Mouse (Mus musculus) hindbrain, embryonic 13.5 days (tissue): Measurements from ENCODE around the gene Ptgfrn. TPM values are rescaled to one million over a fixed set of nuclear protein-coding genes. Genes with fewer than 3 reads are reported as not detected.

Source experiments
- ATAC-seq: fragments of 200-750 bp; cut with Nextera tagmentation; 2 replicates; pipeline ENCODE4 v1.8.0; 2017; ENCODE audit warnings: moderate TSS enrichment; ENCODE audit not compliant: low FRiP score
- H3K27ac ChIP-seq: fragments of 300-500 bp; sonication (generic); 2 replicates; pipeline ENCODE4 v1.5.1; 2015; ENCODE audit warnings: inconsistent platforms, mild to moderate bottlenecking, moderate library complexity
- H3K27me3 ChIP-seq: fragments of 300-500 bp; sonication (generic); 2 replicates; pipeline ENCODE4 v1.6.1; 2015; ENCODE audit warnings: mild to moderate bottlenecking, inconsistent platforms
- H3K36me3 ChIP-seq: fragments of 300-500 bp; sonication (generic); 2 replicates; pipeline ENCODE4 v1.6.1; 2015; ENCODE audit warnings: mild to moderate bottlenecking, inconsistent platforms
- H3K4me1 ChIP-seq: fragments of 300-500 bp; sonication (generic); replicated peaks from 2 replicates; pipeline ENCODE4 v1.6.1; 2015; ENCODE audit warnings: inconsistent platforms
- H3K4me2 ChIP-seq: fragments of 300-500 bp; sonication (generic); 2 replicates; pipeline ENCODE4 v1.6.1; 2015; ENCODE audit warnings: inconsistent platforms, mild to moderate bottlenecking, moderate library complexity
- H3K4me3 ChIP-seq: fragments of 300-500 bp; sonication (generic); 2 replicates; pipeline ENCODE4 v1.5.1; 2015; ENCODE audit warnings: mild to moderate bottlenecking, inconsistent platforms
- H3K9ac ChIP-seq: fragments of 300-500 bp; sonication (generic); 2 replicates; pipeline ENCODE4 v1.6.1; 2015; ENCODE audit warnings: mild to moderate bottlenecking, inconsistent platforms
- H3K9me3 ChIP-seq: fragments of 300-500 bp; sonication (generic); 2 replicates; pipeline ENCODE4 v1.6.1; 2016; ENCODE audit warnings: inconsistent platforms
- WGBS: fragments of 180-500 bp; shearing (Covaris S2); methylation state at CpG from one replicate; pipeline ENCODE4 v1.1.7; 2015; 5-methylcytosine and 5-hydroxymethylcytosine counted together
- polyA plus RNA-seq: library from polyadenylated mRNA; unstranded; fragments of >200 nt; fragmentation: Nextera tagmentation; extraction: Ambion mirVana; gene quantifications from 2 replicates; pipeline ENCODE4 v1.2.1, GENCODE M21; 2015

Ptgfrn gene
- polyA plus RNA-seq, 1 experiment from 2014 or later, result 2.1 TPM

DNA sequence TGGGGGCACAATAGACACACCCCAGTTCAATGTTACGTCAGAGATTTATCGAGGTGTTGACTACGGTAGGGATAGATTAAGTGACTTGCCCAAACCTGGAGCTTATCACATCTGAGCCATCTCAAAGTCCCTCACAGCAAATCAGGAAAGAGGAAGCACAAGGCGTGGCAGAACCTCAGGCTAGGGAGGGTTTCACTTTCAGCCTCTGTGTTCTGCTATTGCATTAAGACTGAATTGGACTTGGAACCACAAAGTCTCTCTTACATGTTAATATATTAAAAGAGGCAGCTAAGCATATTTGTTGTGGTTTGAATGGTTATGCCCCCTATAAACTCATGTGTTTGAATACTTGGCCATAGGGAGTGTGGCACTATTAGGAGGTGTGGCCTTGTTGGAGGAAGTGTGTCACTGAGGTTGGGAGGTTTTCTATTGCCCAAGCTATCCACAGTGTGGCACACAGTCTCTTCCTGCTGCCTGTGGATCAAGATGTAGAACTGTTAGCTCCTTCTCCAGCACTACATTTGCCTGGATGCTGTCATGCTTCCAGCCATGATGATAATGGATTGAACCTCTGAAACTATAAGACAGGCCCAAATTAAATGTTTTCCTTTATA is 99.4 kb downstream of the Ptgfrn start:
- Histone ChIP-seq H3K27me3 (0 out of 2 replicates have a peak, but pooled peaks cover 3% of the 10 kb centered on the region), H3K27ac (no peak overlapping the region), H3K4me2 (no peak overlapping the region), H3K4me3 (no peak overlapping the region), H3K36me3 (no peaks in the 10 kb centered on the region), H3K9me3 (no peaks in the 10 kb centered on the region), H3K4me1 (peaks cover 19% of the 10 kb centered on the region), H3K9ac (no peak overlapping the region)
- ATAC-seq, result no peak
- 89% methylated on average over 4 of the region's 4 CpGs for WGBS

DNA sequence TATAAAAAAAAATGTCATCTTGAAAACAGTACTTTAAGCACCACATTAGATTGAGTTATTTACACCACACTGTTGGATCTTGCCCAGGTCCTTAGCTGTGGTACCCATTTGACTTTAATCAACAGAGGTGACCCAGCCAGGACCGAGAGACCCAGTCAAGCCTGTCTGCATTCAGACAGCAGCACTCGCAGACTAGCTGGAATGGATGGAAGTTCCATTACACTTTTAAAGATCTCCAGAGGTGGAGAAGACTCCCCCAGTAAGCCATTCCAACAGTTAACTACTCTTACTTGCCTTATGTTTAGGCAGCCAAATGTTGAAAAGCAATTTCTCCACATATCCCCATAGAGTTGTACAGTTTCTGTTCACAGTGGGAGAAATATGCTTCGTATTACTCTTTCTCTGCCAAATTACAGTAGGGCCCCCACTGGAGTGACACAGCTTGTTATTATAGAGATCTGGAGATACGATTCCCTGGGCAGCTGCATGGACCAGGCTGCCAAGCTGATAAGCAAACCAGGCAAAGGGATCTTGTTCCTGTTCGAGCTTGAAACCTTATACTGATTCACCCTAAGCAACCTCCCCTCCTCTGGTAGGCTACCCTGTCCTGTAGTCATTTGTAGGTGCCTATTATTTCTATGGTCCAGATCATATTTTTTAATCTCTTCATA is 102.8 kb downstream of the Ptgfrn start:
- Histone ChIP-seq H3K4me2 (no peak overlapping the region), H3K4me1 (peaks cover 1% of the 10 kb centered on the region), H3K4me3 (no peak overlapping the region), H3K27me3 (no peaks in the 10 kb centered on the region), H3K9ac (no peak overlapping the region), H3K9me3 (no peaks in the 10 kb centered on the region), H3K36me3 (no peaks in the 10 kb centered on the region), H3K27ac (no peak overlapping the region)
- ATAC-seq, result no peak
- WGBS, result 81% methylated on average over 5 of the region's 5 CpGs

DNA sequence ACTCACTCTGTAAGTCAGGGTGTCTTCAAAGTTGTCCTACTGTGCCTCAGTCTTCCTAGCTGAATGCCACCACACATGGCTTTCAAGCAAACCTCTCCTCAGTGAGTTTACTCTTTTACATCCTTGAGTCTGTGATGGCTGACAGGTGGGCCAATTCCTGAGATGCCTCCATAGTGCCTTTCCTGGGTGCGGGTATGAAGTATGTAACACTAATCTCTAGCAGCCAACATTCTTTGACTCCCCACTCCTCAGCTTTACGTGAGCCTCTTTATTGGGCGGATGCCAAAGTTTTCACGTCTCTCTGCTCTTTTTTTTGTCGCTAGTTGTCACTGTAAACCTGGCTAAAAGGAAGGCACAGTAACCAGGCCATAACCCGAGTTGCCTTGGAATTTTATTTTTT is 104.7 kb downstream of the Ptgfrn start:
- WGBS, result 88% methylated on average over 6 of the region's 6 CpGs
- Histone ChIP-seq H3K36me3 (no peaks in the 10 kb centered on the region), H3K4me2 (no peak overlapping the region), H3K4me3 (no peak overlapping the region), H3K4me1 (no peaks in the 10 kb centered on the region), H3K9me3 (no peaks in the 10 kb centered on the region), H3K27me3 (no peaks in the 10 kb centered on the region), H3K9ac (no peak overlapping the region), H3K27ac (no peak overlapping the region)
- no peak for ATAC-seq

DNA sequence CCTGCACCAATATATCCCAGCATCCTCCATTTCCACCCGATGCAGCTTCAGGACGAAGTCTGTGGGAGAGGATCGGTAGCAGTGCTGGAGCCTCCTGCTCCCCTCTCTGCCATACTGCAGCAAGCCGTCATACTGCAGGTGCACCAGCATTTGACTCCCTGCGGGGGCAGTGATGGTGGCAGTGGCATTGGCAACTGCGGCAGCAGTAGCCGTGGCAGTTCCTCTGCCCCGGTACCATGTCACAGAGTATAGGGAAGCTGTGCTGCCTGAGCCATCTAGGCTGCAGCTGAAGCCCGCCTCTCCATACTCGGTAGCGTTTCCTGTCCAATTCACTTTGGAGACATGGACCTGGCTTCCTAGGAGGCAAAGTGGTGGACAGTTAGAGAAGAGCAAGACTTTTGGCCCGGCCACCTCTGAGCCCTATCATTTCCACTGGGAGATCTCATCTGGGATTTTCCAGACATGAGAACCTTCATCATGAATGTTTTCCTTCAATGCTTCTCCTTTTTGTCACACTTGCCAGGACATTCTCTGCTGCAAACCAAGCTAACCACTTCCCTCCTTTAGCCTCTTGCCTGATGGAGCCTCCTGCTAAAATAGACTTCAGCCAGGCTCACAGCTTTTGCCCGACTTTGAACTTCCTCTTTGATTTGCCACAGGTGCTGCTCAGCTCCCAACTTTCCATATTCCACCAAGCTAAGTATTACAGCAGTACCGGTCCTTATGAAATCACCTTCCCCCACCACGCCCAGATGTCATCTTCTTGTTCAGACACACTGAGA is 106.3 kb downstream of the Ptgfrn start:
- Histone ChIP-seq H3K9ac (no peak overlapping the region), H3K4me1 (0 out of 2 replicates have a peak, but pooled peaks cover 4% of the 10 kb centered on the region), H3K27ac (no peak overlapping the region), H3K9me3 (no peaks in the 10 kb centered on the region), H3K27me3 (no peaks in the 10 kb centered on the region), H3K36me3 (no peaks in the 10 kb centered on the region), H3K4me3 (no peak overlapping the region), H3K4me2 (no peak overlapping the region)
- no peak for ATAC-seq
- 88% methylated on average over 15 of the region's 15 CpGs for WGBS

DNA sequence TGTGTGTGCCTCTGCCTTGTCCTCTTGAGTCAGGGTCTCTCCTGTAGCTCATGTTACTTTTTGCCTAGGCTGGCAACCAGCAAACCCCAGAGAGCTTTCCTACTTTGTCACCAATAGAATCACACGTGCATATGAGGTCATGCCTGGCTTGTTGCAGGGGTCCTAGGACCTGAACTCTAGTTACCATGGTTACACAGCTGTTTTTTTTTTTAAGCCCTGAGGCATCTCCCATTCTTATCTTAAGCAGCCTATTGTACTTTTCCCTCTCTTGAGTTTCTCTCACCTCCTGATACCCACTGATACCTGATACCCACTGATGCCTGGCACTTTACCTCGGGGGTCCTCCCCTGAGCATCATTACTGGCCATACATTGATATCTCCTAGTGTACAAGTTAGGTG is 110.3 kb downstream of the Ptgfrn start:
- H3K27ac ChIP-seq, result no peak overlapping the region
- H3K9me3 ChIP-seq, result no peaks in the 10 kb centered on the region
- H3K27me3 ChIP-seq, result no peaks in the 10 kb centered on the region
- no peak overlapping the region for H3K4me3 ChIP-seq
- H3K36me3 ChIP-seq, result no peaks in the 10 kb centered on the region
- WGBS, result 35% methylated on average over 2 of the region's 2 CpGs
- H3K9ac ChIP-seq, result no peak overlapping the region
- no peak for ATAC-seq
- H3K4me1 ChIP-seq, result peaks cover 11% of the 10 kb centered on the region
- H3K4me2 ChIP-seq, result no peak overlapping the region

DNA sequence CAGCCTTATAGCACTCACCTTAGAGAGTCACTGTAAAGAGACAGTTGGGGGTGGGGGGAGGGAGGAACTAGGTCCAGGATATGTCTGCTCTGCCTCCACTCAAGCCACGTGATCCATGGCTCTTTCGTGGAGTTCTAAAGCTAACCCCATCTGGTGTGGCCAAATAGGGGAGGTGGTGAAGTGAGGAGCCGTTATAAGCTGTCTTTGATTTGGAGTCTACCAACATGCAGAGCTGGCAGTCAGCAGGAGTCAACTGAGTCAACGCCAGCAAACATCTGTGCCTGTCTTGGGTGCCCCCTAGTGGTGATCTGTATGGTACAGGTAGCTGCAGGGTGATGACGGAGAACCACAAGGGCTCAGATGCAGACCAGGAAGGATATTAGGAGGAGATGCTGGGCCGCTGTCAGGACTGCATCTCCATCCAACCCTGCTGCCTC is 111.2 kb downstream of the Ptgfrn start:
- WGBS, result 13% methylated on average over 6 of the region's 6 CpGs
- no peak overlapping the region for H3K27ac ChIP-seq
- no peak overlapping the region for H3K9ac ChIP-seq
- H3K4me2 ChIP-seq, result no peak overlapping the region
- no peak overlapping the region for H3K4me3 ChIP-seq
- ATAC-seq, result peak; percentile 55; the same call in 1 of the 2 replicates
- no peaks in the 10 kb centered on the region for H3K9me3 ChIP-seq
- no peaks in the 10 kb centered on the region for H3K27me3 ChIP-seq
- H3K36me3 ChIP-seq, result no peaks in the 10 kb centered on the region
- H3K4me1 ChIP-seq, result peaks cover 19% of the 10 kb centered on the region

DNA sequence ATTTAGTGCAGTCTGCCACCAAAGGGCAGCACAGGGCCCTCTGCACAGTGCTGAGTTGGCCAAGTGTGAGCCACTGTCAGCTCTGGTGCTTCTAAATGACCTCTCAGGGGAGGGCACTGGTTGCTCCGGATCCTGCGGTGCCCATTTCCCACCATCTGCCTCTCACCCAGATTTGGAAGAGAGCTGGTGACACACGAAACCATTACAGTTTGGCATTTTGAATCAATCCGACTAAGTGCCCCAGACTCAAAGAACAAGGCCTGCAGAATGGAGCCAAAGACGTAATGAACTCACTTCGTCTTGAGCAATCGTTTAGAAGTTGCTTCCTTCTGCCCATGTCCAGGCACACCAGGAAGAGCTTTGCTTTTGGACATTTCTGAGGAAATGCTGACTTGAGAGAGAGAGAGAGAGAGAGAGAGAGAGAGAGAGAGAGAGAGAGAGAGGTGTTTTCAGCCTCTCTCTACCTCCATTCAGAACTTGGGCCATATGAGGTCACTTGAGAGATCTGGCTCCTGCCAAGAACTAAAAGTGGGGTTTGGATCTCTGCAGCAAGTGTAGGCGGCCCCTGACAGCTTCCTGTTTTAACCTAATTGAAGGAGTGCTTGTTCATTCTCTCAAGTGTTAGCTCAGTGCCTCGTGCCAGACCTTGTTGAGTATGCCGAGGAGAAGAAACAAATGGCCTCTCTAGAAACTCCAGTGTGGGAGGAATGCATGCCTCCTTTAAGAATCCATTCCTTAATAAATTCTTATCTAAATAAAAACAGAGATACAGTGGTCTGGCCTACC is 112.1 kb downstream of the Ptgfrn start:
- Histone ChIP-seq H3K4me2 (no peak overlapping the region), H3K4me1 (peaks cover 24% of the 10 kb centered on the region), H3K4me3 (no peak overlapping the region), H3K9ac (no peak overlapping the region), H3K9me3 (no peaks in the 10 kb centered on the region), H3K27ac (no peak overlapping the region), H3K27me3 (no peaks in the 10 kb centered on the region), H3K36me3 (no peaks in the 10 kb centered on the region)
- 80% methylated on average over 10 of the region's 10 CpGs for WGBS
- ATAC-seq, result no peak

DNA sequence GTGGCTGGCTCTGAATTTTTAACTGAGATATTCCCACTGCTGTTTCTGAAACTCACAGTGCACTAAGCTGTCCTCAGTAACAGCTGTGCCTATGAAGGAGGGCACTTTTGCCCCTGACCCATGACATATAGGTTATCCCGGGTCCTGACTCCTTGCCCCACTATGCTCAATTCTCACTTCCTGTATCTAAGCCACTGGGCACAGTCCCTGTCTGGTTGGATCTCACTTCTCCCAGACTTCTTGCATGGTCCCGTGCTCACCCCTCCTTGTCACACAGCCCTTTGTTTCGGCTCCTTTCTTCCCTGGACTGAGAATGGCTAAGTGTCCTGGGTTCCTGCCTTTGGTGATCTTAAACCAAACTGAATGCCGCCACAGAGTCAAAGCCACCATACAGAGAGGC is 115.8 kb downstream of the Ptgfrn start:
- 54% methylated on average over 4 of the region's 4 CpGs for WGBS

DNA sequence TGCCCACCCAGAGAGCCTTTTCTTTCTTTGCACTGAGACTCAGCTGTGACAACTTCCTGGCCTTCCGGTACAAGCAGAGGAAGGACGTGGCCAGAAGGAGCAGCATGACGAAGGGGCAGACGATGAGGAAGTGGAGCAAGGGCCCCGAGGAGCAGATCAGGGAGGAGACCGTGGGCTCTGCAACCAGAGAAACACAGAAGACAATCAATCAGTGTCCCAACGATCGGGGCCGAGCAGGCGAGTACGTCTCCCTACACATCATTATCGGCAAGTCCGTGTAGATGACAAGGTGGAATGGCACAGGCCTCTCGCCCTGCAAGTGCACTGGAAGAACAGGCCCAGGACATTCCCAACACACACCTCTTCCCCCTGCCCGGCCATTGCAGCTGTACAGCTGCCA is 116.4 kb downstream of the Ptgfrn start:
- Histone ChIP-seq H3K27me3 (no peaks in the 10 kb centered on the region), H3K4me2 (no peak overlapping the region), H3K36me3 (no peaks in the 10 kb centered on the region), H3K4me1 (peaks cover 40% of the 10 kb centered on the region), H3K27ac (no peak overlapping the region), H3K9ac (no peak overlapping the region), H3K9me3 (no peaks in the 10 kb centered on the region), H3K4me3 (no peak overlapping the region)
- no peak for ATAC-seq
- WGBS, result 56% methylated on average over 15 of the region's 15 CpGs

More for the DNA sequence above, 115.8 kb downstream of the Ptgfrn start:
- Histone ChIP-seq H3K9me3 (no peaks in the 10 kb centered on the region), H3K4me3 (no peak overlapping the region), H3K4me2 (no peak overlapping the region), H3K4me1 (peaks cover 39% of the 10 kb centered on the region), H3K36me3 (no peaks in the 10 kb centered on the region), H3K27ac (no peak overlapping the region), H3K27me3 (no peaks in the 10 kb centered on the region), H3K9ac (no peak overlapping the region)
- ATAC-seq, result no peak

DNA sequence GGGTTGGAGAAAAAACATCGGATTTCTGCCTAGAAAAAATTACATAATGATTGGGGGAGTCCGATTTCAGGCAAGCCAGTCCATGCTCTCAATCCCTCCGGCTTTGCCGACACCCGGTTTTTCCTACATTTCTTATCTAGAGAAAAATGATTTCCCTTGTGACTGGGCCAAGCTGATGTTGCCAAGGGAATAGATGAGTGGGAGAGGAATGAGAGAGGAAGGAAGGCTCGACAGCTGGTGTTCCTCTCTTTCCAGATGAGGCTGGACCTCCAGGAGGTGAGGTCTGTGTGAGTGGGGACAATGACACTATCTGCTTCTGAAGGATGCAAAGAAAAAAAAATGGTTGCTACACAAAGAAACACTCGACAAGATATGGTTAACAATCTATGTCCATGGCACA is 116.9 kb downstream of the Ptgfrn start:
- no peak overlapping the region for H3K27ac ChIP-seq
- no peaks in the 10 kb centered on the region for H3K27me3 ChIP-seq
- H3K4me1 ChIP-seq, result peaks cover 40% of the 10 kb centered on the region
- H3K9ac ChIP-seq, result no peak overlapping the region
- no peaks in the 10 kb centered on the region for H3K36me3 ChIP-seq
- no peak for ATAC-seq
- H3K9me3 ChIP-seq, result no peaks in the 10 kb centered on the region
- H3K4me3 ChIP-seq, result no peak overlapping the region
- WGBS, result 70% methylated on average over 7 of the region's 7 CpGs
- no peak overlapping the region for H3K4me2 ChIP-seq
